ENCODE assay signal across 11 mouse cellular contexts in the genomic region with DNA sequence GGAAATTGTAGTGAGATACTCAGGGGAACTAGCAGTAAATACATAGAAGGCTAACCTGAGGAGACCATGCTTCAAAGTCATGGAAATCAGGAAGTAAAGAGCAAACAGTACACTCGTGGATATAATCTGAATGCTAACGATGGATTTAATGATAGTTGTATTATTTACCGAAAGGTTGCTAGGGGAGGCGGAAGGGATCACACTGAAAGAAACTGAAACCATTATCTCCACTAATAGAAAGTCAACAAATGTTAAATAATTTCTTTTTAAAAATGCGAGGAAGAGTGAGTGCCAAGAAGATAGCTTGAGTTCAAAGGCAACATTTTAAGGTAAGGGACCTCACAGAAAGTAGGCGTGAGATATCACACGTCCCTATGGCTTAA.
DNase-seq lines count a peak whose midpoint lies in the region; ATAC-seq and TF ChIP-seq lines count a peak whose summit lies in the region.
"Had no signal": no experiment of that assay in that cellular context is flagged by ENCODE, and none has a peak within 500 bp of the region (broad histone marks: within the 10 kb centered on the region; RNA-seq: fewer than 3 reads in every experiment).

No protein-coding gene starts in this region.

- ATAC-seq in heart, embryonic 13.5 days (ENCODE audit: extremely low read depth, insufficient number of reproducible peaks, low FRiP score, low TSS enrichment), result no peak
- ATAC-seq in megakaryocyte, adult 5-6 weeks (ENCODE audit: poor library complexity, severe bottlenecking), result no peak
- no peak for ATAC-seq in limb, embryonic 14.5 days (ENCODE audit: low FRiP score, low read depth)
- no peak for ATAC-seq in stomach, embryonic 14.5 days (ENCODE audit: insufficient number of reproducible peaks, insufficient read depth, low FRiP score, low read depth)

- no peak overlapping the region for H3K27ac ChIP-seq in heart, embryonic 13.5 days (replicated peaks)
- H3K27ac ChIP-seq in limb, embryonic 14.5 days (replicated peaks; ENCODE audit: low read depth, low read length), result no peak overlapping the region
- no peak overlapping the region for H3K27ac ChIP-seq in stomach, embryonic 14.5 days (ENCODE audit: low read length)

- H3K4me3 ChIP-seq in heart, embryonic 13.5 days, result peak overlapping the region; percentile 20; the same call in 1 of the 2 replicates
- peak overlapping the region; percentile 88 for H3K4me3 ChIP-seq in megakaryocyte, embryonic 14.5 days (replicated peaks)
- no peak overlapping the region for H3K4me3 ChIP-seq in limb, embryonic 14.5 days (replicated peaks; ENCODE audit: low read length)
- no peak overlapping the region for H3K4me3 ChIP-seq in stomach, embryonic 14.5 days (ENCODE audit: low read depth, low read length)

- no peaks in the 10 kb centered on the region for H3K27me3 ChIP-seq in heart, embryonic 13.5 days (replicated peaks)
- peaks cover 4% of the 10 kb centered on the region for H3K27me3 ChIP-seq in megakaryocyte, embryonic 14.5 days (replicated peaks)
- H3K27me3 ChIP-seq in limb, embryonic 14.5 days (ENCODE audit: control insufficient read depth, insufficient read depth, low read length), result no peaks in the 10 kb centered on the region
- no peaks in the 10 kb centered on the region for H3K27me3 ChIP-seq in stomach, embryonic 14.5 days (ENCODE audit: control insufficient read depth, insufficient read depth, low read length)

- no peak overlapping the region for H3K9ac ChIP-seq in heart, embryonic 13.5 days
- H3K9ac ChIP-seq in limb, embryonic 14.5 days (ENCODE audit: low read depth, low read length, severe bottlenecking), result no peak overlapping the region
- H3K9ac ChIP-seq in stomach, embryonic 14.5 days (replicated peaks; ENCODE audit: low read depth, low read length), result no peak overlapping the region

- H3K36me3 ChIP-seq in heart, embryonic 13.5 days, result no peaks in the 10 kb centered on the region
- no peaks in the 10 kb centered on the region for H3K36me3 ChIP-seq in megakaryocyte, embryonic 14.5 days (replicated peaks; ENCODE audit: low read length)
- no peaks in the 10 kb centered on the region for H3K36me3 ChIP-seq in limb, embryonic 14.5 days (ENCODE audit: control insufficient read depth, insufficient read depth, low read length)
- H3K36me3 ChIP-seq in stomach, embryonic 14.5 days (ENCODE audit: control insufficient read depth, insufficient read depth, low read length), result no peaks in the 10 kb centered on the region

- intact Hi-C loops in heart, postnatal 10 days (cut with DNase I), result no loop called here

- 64% methylated on average over 7 of the region's 7 CpGs for WGBS in heart, embryonic 13.5 days
- 61% methylated on average over 7 of the region's 7 CpGs for WGBS in limb, embryonic 14.5 days
- 65% methylated on average over 7 of the region's 7 CpGs for WGBS in stomach, embryonic 14.5 days

- TF ChIP-seq POLR2A in limb, embryonic 14.5 days (IDR thresholded peaks at IDR 0.05; ENCODE audit: borderline replicate concordance, extremely low read depth, insufficient read depth, insufficient read length), result no peak

- H3K4me1 ChIP-seq in heart, embryonic 13.5 days, result no peaks in the 10 kb centered on the region
- peaks cover 7% of the 10 kb centered on the region; the same call in 1 of the 2 replicates for H3K4me1 ChIP-seq in megakaryocyte, embryonic 14.5 days
- no peaks in the 10 kb centered on the region for H3K4me1 ChIP-seq in limb, embryonic 14.5 days (ENCODE audit: control insufficient read depth, insufficient read depth, low read length)
- H3K4me1 ChIP-seq in stomach, embryonic 14.5 days (ENCODE audit: control insufficient read depth, insufficient read depth, low read length), result no peaks in the 10 kb centered on the region

- H3K4me2 ChIP-seq in heart, embryonic 13.5 days, result peak overlapping the region; percentile 37
- peak overlapping the region; percentile 32 for H3K4me2 ChIP-seq in limb, embryonic 14.5 days (replicated peaks; ENCODE audit: low read depth, low read length, severe bottlenecking)
- 0 out of 2 replicates have a peak overlapping the region, but pooled peaks have one; percentile 16 for H3K4me2 ChIP-seq in stomach, embryonic 14.5 days (replicated peaks; ENCODE audit: low read depth, low read length)

- H3K9me3 ChIP-seq in heart, embryonic 13.5 days, result no peaks in the 10 kb centered on the region
- no peaks in the 10 kb centered on the region for H3K9me3 ChIP-seq in megakaryocyte, embryonic 14.5 days
- H3K9me3 ChIP-seq in limb, embryonic 14.5 days (ENCODE audit: control insufficient read depth, low read length), result no peaks in the 10 kb centered on the region
- no peaks in the 10 kb centered on the region for H3K9me3 ChIP-seq in stomach, embryonic 14.5 days (ENCODE audit: control insufficient read depth, low read depth, low read length)

- DNase-seq in heart, postnatal 10 days, result no peak
- DNase-seq in limb, embryonic 14.5 days (ENCODE audit: low spot score), result no peak
- DNase-seq in thymus, postnatal 25 days, result no peak
- no peak for DNase-seq in frontal cortex, postnatal 10 days (ENCODE audit: low spot score in 2 of 2)
- DNase-seq: B cell, adult 2 months; right cerebral cortex, postnatal 14 days; thymus, adult 2 months had no signal

Comparison
In these comparisons a context has a peak if more than half of its experiments do, and no peak if none do; other contexts are left out.
1. H3K4me3 ChIP-seq: peak in heart, embryonic 13.5 days (single experiment) and megakaryocyte, embryonic 14.5 days (single experiment); none in limb, embryonic 14.5 days (single experiment) and stomach, embryonic 14.5 days (single experiment).
2. Peak in every context shown above with its lines, with median percentiles within 50 percentile points of each other: H3K4me2 ChIP-seq.